Mouse (Mus musculus) B cell, adult 2 months (primary cell): ENCODE measurements around the gene Drd3.

Experiments
- DNase-seq, 2 experiments: peaks; one replicate each; pipeline ENCODE4 v3.0.0; 2022

The Drd3 gene

DNA sequence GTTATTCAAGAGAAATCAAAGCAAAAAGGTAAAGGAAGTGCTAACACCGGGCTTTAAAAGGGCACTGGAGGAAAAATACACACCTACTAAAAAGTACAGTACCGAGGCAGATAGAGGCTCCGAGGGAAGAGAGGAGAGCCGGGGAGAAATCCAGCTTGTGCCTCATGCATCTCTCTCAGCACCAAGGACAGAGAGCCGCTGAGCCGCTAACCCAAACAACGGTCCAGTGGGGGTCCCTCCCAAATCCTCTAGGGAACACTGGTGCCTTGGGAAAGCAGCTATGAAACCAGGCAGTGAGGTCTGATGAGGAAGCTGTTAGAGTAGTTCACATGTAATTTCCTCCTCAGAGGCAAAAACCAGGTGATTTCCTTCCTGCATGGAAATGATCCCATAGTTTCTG lies at the start of gene Drd3:
Gene Drd3 (plus strand): TSS at position 276 of the 400 bp plus-strand sequence.
- no peak for DNase-seq

DNA sequence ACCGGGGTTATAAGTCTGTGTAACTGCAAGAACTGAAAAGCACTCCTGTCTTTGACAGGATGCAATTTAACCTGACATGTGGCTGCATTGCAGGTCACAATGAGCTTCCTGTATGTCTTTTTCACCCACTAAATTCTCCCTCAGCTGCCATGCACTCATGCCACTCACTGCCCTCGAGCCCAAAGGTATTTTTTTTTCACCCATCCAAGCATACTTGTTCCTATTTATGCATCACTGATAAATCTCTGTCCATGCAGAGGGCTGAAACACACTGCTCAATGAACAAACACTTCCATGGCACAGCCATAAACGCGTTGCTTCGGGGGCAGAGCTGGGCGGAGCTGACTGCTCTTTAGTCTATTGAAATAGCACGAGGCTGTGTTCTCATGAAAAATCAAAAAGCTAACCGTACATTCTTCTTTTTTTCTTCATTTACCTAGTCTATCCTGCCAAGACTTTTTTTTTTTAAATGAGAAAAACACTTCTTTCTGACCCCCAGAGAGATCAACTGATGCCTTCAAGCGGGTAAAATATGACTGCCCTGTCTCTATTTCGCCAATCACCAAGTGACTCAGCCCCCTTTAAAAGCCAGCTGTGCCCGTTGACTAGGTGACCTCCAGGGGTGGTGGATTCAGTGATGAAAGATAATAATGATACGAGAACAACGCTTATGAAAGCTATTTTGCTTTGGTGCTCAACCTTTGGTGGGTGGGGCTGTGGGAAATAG lies 45.3 kb upstream of the Drd3 start:
- peak in 1 of 2 experiments; percentile 15 for DNase-seq

DNA sequence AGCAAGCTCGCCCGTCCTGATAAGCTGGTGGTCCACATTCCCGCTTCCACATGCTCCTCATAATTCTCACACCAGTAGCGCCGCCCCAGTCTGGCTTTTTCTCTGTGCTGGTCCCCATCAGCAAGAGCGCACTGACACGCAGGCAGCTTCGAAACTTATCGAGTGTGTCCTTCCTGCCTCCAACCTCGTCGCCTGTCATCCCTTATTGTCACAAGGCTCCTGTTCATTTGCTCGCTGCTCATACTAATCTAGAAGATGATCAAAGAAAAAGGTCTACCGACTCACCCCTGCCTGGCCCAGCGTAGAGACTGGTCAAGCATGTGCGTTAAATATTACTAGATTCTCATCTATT lies 44.8 kb upstream of the Drd3 start:
- DNase-seq = peak; percentile 42 to 44

DNA sequence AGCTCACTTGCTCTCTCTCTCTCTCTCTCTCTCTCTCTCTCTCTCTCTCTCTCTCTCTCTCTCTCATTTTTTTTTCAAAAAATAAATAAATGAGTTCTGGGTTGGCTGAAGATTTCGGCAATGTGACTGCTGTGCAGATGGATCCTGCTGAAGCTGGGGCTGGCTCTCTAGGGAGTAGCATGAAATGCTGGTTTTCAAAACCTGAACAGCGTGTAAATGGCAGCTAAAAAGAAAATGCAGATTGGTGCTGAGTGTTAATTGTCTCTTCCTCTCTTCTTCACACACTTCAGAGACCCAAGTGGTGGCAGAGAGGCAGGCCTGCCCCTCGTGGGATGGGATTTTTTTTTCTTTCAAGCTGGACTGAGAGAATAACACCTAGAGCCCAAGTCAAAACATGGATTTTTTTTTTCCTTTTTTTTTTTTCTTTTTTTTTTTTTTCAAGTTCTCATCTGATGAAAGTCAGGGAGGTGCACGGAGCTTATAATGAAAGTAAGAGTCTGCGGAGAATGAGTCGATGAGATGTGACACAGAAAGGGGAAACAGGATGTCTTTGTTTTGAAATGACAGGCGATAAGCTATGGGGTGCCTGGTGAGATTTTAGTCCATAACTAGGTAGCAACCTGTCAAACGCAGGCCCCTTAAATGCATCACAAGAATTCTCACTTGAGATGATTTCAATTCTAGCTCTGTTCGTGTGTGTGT lies 44.2 kb upstream of the Drd3 start:
- peak; percentile 56 to 60 for DNase-seq

DNA sequence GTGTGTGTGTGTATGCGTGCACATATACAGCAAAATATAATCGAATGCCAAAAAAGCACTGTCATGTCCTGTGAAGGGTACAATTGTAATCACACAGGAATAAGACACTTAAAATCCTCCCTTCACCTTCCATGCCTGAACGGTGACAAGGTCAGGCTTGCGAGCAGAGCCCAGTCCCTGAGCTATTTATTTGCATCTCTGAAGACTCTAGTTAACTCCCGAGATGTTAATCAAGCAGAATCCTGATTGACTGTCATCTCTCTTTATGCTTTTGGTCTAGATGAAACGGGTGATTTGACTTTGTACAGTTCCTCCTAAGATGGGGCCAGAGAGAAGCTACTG lies 43.7 kb upstream of the Drd3 start:
- DNase-seq = no peak

DNA sequence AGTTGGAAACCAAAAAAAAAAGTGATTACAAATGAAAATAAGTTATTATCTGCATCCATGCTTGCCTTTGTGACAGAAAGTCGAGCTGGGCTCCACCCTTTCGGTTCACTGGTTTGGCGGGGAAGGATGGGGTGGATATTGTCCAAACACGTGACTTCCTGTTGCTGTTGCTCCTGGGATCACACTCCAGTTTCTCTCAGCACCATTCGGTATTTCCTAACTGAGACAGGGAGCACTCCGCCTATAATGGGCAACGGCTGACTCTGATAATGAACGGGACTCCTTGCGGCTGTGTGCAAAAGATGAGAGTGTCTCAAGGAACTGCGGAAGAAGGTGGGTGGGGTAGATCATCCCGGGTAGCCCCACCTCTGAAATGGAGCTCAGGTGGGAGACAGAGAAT lies 43.2 kb upstream of the Drd3 start:
- no peak for DNase-seq

DNA sequence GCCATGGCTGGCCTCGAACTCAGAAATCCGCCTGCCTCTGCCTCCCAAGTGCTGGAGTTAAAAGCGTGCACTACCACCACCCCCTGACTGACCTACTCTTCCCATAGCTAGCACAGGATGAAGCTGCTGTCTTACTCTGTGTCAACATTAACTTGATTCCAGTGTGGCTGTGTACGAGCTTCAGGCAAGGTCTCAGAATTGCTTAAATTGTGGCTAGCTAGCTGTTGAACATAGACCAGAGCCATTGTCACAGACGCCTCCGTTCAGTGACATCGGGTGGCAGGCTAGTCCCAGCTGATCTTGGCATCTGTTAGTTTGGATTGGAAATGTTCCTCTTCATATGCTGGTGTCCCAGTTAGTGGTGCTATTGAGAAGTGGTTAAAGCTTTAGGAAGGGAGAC lies 42.5 kb upstream of the Drd3 start:
- DNase-seq = no peak

DNA sequence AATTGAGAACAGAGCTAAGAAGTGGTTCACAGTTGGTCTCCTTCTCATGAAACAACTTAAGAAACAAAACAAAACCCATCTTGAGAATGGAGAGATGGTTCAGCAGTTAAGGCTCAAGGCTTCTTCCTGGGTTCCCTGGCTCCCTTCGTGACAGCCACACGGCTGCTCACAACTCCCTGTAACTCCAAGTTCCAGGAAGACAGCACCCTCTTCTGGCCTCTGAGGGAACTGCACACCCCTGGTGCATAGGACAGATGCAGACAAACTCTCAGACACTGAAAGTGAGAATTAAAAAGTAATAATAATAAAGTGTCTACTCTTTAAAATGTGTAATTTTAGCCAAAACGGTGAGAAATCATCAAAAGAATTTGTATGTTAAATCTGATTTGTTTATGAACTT lies 29.4 kb upstream of the Drd3 start:
- peak; percentile 59 to 60 for DNase-seq

DNA sequence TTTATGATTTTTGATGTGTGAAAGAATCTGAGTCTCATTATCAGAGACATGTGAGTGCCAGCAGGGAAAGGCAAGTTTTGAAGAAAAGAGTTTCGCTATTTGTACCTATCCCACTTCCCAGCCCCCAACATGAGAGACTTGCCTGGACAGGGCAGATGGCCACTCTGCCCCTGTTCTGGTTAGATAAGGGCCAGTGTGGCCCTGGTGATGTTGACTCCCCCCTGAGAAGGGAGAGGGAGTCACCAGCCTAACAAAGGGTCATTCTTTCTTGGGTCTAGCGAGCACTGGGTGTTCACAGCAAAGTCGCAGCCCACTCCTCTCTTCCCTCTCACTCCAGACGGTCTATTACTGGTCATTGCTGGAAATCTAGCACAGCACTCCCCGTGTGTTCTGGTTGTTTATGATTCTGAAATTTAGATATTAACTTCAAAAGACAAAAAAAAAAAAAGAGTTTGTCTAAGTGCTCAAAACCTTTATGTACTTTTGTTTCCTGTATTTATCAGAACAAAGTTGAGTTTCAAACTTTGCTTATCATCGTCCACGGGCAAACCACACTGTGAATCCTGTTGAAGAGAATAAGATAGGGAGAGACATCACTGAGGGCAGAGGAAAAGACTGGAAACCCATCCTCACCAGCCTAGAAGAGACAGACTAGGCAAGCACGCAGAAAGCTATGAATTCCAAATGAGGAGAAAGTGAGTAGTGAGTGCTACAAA lies 24.2 kb upstream of the Drd3 start:
- no peak for DNase-seq

DNA sequence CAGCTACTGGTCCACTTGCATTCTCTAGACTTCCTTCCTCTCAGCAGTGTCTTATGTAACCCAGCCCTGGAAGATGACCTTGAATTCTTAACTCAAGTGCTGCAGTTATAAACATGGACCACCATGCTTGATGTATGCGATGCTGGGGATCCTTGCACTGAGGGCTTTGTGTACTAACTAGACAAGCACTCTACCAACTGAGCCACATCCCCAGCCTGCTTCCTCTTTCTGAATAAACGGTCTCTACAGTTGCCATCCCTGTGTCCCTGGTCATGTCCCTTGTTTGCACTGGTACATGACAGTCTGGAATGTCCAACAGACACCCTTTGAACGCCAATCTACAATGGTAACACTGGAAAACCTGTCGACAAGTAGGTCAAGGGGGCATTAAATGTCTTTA lies 23.5 kb upstream of the Drd3 start:
- peak; percentile 15 to 25 for DNase-seq

DNA sequence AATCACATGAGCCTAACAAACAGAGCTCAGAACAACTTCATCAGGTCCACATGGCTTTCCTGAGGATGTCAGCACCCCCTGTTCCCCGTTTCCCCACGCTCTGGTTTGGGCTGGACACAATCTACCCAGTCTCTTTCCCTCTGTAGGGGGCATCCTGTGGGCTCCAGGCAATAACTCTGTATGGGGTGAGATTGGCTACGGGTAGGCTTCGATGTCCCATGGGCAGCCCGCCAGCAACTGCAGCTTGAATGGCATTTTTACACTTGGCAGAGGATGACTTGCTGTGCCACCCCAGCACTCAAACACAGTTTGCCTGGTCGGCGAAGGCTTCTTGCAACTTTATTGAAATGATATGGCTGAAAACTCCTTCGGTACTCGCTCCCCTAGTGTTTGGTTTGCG lies 21.3 kb upstream of the Drd3 start:
- DNase-seq = no peak

DNA sequence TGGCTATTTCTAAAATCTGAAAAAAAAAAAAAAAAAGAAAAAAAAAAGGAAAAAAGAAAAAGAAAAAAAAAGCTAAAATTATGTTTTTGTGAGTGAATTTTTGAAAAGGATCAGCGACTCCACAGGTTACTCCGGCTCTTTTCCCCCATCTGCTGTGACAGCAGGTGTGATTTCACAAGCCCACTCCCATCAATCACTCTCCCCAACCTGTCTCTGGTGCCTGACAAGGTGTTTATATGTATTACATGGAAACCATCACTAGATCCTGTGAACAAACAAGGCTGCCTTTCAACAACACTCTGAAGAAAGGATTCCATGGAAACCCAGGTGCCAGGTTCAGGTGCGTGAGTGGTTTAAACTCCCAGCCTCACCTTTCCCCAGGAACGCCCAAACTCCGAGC lies 20.9 kb upstream of the Drd3 start:
- DNase-seq = no peak

DNA sequence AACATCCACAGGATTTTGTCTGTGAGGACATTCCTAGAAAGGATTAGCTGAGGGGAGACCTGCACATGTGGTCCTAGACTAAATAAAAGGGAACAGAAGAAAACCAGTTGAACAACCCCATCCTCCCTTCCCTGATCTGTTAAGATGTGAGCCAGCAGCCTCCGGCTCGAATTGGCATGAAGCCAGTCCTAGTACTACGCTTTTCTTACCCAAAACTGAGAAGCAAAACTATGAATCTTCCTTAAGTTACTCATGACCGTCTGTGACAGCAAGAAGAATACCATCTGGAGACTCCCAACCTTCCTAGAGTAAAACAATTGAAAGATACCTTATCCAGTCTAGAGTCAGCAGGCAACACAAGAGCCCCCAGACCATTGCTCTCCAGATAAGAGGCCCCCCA lies 15.9 kb upstream of the Drd3 start:
- DNase-seq = no peak

DNA sequence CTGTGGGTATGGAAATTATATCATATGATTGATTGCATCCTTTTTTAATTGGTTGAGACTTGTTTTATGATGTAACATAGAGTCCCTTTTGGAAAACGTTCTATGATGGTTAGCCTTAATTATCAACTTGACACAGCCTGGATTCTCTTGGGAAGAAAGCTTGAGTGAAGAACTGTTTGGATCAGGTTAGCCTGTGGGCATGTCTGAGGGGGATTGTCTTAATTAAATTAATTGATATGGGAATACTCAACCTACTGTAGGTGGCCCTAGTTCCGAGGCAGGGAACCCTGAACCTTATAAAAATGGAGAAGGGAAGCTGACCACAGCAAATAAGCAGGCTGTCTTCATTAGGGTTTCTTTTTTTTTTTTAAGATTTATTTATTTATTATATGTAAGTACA lies 12.9 kb upstream of the Drd3 start:
- no peak for DNase-seq

DNA sequence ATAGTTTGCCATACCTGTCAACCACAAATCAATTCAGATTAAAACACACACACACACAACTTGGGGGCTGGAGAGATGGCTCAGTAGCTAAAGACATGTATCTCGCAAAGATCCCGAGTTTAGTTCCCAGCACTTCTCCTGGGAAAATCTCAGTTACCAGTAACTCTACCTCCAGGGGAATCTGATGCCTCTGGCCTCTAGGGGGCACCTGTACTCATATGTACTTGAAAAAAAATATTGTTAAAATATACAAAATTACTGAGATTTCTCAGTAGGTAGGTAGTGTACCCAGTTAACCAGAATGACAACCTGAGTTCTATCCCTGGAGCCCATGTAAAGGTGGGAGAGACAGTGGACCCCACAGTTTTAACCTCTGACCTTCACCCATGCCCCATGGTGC lies 5.4 kb upstream of the Drd3 start:
- DNase-seq = no peak

DNA sequence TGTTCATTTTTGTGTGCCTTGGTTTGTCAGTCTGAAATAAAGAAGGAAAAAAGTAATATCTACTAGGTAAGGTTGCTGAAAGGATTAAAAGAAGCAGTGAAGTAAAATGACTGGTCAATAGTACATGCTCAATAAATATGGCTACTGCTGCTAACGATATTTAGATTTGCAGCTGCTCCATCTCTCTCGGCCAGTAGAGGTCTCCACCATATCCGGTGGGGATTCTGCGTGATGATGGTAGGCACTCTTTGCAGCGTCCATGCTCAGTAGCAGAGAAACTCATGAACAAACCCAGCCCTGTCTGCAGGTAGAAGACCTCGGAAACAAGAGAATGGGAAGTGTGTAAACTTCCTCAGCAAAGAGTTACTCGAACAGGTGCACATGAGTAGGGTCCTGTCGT lies 926 bp upstream of the Drd3 start:
- peak in 1 of 2 experiments; percentile 16 for DNase-seq

DNA sequence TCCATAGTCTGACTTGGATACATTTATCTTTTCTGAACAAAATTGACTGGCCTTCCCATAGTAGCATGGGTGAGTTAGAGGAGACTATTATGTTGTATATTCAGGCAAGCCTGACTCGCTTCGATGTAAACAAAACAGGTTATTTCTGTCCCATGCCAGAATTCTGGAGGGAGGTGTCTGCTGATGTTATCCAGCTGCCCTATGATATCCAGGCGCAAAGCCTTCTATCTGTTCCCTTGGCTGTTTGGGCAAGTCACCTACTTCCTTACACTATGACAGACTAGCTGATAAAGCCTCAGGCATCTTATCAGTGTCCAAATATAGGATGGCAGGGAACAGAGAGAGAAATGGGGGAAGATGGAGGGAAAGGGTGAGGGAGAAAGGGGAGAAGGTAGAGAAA lies 18.5 kb downstream of the Drd3 start:
- no peak for DNase-seq

DNA sequence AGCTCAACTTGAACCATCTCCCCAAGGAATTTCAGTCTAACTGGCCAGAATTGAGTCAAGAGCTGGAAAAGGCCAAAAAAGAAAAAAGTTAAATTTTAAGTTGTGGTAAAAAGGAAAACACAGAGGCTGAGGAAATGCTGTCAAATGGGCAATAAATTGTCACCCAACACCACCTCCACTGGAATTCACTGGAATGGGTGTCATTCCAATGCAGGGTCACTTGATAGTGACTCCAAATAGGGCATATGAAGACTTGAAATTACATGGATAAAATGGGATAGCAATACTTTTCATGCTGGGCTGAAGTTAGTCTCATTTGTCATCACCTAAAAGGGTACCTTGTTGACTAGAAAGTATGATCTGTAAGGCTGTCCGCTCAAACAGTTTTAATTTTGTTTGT lies 18.9 kb downstream of the Drd3 start:
- DNase-seq = no peak

DNA sequence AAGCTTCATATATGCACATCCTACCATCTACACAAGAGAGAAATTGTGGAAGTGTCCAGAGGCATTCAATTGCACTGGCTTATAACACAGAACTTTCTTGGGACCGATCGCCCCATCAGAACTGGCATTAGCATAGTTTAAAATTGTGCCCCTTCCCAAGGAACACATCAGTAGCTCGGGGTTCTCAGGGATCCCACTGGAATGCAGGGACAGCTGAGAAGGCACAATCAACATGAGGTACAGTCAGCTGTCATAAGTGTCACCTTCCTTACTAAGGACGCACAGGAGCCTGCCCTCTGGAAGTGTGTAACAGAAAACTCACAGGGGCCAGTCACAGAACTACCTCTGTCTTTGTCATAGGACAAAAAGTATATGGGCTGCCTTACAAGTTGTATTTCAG lies 19.7 kb downstream of the Drd3 start:
- DNase-seq = no peak

DNA sequence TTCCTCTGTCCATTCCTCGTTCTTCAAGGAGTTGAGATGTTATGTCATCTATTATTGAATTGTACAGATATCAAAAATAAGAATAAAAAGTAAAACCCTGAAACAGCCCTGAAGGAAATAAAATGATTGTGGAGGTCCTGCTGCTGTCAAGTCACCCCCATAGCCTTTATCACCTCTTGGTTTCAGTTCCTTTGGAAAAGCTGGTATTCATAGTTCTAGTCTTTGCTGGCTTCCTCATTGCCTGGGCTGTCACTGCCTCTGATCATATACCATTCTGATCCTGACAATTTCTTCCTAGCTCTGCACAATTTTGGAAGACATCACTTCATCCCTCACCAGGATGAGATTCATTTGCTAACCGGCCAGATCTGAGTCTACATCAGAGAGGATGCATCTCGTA lies 23.1 kb downstream of the Drd3 start:
- no peak for DNase-seq

DNA sequence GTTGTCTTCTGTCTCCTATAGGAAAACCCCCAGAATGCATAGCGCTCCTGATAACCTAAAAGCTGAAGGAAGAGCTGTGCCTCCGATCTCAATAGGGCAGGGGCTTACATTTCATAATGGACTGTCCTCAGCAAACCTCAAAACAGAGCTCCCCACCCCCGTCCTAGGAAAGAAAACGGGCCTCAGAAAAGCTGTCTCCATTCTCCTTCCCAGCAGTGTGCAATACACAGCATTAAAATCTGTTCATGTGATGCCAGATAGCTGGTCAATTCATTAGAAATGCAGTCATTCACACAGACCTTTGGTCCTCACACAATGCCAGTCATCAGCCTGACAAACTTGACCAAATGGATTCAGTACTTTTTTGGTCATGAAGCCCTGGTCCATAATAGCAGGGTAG lies 45.7 kb downstream of the Drd3 start:
- DNase-seq = no peak

DNA sequence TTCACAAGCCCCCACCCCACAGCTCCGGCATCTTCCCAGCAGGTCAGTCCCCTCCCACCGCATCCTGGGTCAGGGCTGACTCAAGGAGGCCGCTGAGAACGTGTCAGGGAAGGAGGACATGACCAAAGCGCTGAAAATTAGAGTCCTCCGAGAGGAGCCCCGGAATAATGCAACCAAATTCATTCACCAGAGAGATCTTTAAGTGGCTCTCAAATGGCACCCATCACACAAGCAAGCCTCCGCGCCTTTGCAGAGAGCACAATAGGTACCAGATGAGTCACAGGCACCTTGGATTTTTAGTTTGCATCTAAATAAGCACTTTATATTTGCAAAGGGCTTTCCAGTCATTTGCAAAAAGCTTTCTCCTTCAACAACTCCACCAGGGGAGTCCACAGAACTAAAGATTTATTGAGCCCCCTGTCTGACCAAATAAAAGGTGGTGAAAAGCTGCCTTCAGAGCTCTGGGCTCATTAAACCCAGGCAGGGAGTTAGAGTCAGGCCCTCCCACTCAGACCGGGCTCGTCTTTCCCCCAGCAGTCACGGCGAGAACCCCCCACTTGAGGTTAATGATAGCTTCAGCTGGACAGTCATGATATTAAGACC lies 46.4 kb downstream of the Drd3 start:
- DNase-seq = no peak

DNA sequence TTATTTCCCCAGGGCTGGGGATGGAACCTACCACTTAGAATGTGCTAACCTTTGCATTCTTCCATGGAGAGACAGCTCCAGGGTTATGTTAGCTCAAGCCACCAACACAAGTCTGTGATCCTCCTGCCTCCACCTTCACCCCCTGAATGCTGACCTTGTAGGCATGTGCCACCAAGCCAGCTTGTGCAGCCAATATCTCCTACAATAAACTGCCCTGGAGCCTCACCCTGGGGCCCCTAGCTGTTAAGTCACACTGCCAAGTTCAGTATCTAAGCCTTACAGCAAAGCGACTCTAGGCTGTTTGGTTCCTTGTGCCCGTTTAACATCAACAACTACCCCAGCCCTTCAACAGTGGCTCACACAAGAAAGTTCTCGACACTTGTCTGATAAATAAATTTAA lies 47.3 kb downstream of the Drd3 start:
- no peak for DNase-seq

DNA sequence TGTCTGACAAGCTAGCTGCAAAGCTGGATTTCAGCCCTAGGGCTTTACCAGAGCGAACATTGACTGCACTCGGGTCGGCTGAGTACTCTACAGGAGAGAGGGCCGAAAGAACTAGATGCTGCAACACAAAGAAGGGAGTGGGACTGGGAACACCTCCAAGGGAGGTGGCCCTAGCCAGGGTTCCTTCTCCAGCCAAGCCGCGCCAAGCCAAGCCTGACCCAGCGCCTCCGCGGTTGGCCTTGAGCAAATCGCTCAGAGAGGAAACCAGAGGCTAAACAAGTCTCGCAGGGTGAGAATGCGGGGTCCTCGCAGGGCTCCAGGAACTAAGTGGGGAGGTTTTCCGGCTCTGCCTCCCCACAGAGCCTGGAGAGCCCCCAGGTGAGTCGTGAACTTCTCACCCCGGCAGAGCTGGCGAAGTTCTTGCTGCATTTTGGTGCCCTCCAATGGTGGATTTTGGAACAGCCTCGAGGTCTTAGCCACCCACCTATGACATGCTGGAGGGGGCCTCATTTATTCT lies 48.0 kb downstream of the Drd3 start:
- peak; percentile 79 for DNase-seq
